Mouse (Mus musculus): ENCODE measurements around the gene Tob2.

Gene Tob2

DNA sequence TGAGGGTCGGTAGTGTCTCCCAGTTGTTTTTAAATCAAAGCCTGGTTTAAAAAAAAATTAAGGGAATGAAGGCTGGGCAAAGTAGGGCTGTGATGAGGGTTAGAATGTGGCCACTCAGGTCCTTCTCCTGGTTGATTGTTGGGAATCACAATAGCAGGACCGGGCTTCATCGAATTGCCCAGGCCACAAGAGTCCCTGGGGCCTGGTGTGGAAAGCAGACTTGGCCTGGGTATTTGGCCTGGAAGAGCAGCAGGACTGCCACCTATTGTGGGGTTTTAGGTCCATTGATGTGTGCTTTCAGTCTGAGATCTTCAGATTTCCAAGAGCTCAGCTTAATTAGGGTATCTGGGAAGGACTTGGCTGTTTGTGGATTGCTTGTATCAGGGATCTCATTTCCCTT lies 46.3 kb downstream of the Tob2 start:
- in situ Hi-C loops (cut with MboI): no loop called here

DNA sequence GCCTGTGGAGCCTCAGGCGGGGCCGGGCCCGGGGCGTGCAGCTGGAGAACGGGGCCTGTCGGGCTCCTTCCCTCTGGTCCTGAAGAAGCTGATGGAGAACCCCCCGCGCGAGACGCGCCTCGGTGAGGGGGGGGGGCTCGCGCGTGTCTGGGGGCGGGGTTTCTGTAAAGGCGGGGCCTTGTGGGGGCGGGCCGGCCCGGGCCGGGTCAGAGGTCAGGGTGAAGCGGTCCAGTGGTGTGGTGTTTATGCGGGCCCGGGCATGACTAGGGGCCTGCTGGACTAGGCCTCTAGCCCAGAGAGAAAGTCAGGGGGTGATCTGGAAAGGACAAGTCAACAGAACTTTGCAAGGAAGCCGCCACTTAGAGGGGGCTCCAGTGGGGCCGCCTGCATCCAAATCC lies 47.0 kb downstream of the Tob2 start:
- in situ Hi-C loops (cut with MboI): no loop called here

- in situ Hi-C loops (cut with MboI): no loop called here
Observed at GRCm38 (mm10) chr15:81810671-81811598, 47.7 kb downstream of the Tob2 start.

DNA sequence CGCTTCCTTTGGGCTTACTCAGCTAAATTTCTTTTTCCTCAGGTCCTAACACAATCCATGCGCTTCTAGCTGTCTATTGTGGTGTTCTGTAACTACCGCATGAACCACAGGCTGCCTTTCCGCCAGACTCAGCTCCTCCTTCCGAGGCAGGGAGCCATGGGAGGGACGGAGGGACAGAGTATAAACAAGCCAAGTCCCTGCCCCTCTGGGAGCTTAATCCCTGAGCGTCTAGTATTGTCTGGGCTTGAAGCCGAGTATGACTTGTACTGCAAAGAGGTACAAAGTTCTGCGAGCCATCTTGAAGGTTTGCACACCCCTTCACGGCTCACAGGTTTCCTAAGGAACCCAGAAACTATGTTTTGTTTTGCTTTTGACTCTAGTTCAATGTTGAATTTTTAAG lies 48.4 kb downstream of the Tob2 start:
- in situ Hi-C loops (cut with MboI): no loop called here

DNA sequence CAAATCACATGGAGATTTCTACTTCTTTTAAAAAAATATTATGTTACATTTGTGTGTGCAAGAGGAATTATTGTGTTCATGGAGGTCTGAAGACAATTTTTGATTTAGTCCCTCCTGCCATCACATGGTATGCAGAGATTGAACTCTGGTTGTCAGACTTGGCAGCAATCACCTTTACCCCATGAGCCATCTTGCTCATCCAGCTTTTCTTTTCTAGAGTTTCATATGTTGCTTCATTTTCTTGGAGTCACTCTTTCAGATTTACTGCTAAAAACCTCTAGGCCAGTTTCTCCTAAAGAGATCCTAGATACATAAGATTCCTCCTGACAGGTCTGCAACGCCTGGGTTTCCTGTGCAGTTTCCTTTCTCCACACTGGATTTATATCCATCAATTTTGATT lies 49.0 kb downstream of the Tob2 start:
- in situ Hi-C loops (cut with MboI): no loop called here

- in situ Hi-C loops (cut with MboI): no loop called here
Observed at GRCm38 (mm10) chr15:81808799-81809198, 49.8 kb downstream of the Tob2 start.

DNA sequence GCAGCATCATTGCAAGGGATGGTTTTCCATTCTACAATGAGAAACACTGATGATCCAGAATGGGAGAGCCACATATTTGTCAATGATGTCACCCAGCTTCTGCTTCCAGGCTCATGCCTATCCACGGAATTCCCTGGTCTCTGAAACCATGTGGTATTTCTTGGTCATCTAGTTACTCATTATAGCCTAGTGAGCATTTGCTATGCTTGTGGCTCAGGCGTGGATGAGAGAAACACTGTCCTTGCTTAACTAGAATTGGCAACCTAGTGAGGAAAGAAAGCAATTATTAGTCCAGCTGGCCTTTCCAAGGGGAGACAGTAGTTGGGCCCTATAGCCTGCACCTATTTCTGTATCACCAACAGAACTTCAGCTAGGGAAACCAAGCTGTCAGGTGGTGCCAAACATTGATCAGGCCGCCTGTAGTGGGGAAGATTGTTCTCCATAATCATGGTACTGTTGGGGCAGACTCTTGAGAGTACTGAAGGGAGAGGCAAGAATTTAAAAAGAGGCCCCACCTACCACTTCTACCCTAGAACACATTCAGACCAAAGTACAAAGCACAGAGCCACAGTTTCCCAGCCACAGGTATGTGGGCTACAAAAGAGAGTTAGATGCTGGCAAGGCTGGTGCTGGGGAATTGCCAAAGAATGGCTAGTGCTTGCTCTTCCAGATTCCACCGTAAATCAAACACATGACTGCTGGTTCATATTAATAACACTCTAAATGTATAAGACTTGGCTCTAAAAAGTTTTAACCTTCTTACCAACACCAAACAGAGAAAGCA lies 51.8 kb downstream of the Tob2 start:
- in situ Hi-C loops (cut with MboI): no loop called here

- in situ Hi-C loops (cut with MboI): no loop called here
Observed at GRCm38 (mm10) chr15:81805624-81806023, 53.0 kb downstream of the Tob2 start.

- in situ Hi-C loops (cut with MboI): no loop called here
Observed at GRCm38 (mm10) chr15:81804883-81805282, 53.7 kb downstream of the Tob2 start.

GRCm38 (mm10) chr15:81804172-81804571 lies 54.4 kb downstream of the Tob2 start:
- in situ Hi-C loops (cut with MboI): no loop called here

GRCm38 (mm10) chr15:81803425-81803951 lies 55.1 kb downstream of the Tob2 start:
- in situ Hi-C loops (cut with MboI): no loop called here

DNA sequence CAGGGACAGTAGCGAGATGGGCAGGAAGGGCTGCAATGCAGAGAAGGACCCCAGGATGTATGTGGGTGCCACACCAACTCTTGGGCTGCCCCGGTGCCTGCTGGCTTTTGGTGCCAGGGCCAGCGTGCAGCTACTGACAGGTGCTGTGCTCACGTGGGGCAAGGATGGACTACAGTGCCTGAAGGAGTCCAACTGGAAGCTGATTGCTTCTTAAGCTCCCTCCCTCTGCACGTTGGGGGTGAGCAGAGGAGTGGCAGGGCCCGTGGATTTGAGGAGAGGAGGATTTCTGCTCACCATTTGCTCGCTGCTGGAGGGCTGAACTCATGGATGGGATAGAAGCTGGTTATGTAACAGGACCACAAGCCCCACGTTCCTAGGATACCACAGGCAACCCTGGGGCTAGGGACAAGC lies 55.6 kb downstream of the Tob2 start:
- in situ Hi-C loops (cut with MboI): no loop called here

DNA sequence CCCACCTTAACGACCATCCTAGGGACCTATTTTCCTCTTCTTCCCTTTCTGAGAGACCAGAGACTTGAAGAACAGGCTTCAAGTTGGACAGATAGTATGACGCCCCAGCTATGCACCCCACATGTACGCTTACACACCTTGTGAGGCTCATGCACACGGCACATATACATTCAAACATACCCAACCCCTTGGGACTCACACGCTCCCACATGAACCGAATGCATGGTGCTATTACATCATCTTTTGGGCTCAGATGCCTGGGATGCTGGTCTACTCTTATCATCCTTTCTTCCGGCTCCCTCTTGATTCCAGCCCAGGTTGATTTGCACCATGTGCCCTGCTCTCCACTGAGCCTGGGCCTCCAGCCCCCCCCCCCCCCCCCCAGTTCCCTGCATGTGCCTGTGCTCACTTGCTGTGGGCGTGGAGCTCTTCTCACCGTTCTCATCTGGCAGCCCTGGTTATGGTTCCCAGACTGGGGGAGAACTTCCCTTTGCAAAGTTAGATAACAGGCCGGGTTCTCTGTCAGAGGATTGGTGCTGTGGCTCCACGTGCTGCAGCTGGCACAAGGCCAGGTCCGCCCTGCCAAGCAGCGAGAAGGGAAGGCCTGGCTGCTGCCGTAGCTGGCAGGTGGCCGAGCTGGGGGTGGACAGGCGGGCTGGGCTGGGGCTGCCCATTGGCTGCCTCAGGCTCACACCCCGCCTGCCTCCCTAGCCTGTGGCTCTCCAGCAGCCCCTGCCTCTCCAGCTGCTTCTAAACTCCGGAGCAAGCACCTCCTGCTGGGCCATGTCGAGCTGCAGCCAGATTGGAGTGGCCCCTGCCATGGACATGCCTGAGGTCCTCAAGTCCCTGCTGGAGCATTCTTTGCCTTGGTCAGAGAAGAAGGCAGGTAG lies 56.4 kb downstream of the Tob2 start, which contains the start of gene Tef:
Gene Tef (plus strand): TSS at position 421 of the 890 bp plus-strand sequence.
- in situ Hi-C loops (cut with MboI): no loop called here

GRCm38 (mm10) chr15:81800391-81800790 lies 58.2 kb downstream of the Tob2 start:
- in situ Hi-C loops (cut with MboI): no loop called here

- in situ Hi-C loops (cut with MboI): no loop called here
Observed at GRCm38 (mm10) chr15:81798421-81798820, 60.2 kb downstream of the Tob2 start.
